Mouse (Mus musculus): Measurements from ENCODE around the gene Tas1r3.
A peak's percentile ranks its signal among the peaks of the same experiment; 100 is the strongest.

Gene Tas1r3

DNA sequence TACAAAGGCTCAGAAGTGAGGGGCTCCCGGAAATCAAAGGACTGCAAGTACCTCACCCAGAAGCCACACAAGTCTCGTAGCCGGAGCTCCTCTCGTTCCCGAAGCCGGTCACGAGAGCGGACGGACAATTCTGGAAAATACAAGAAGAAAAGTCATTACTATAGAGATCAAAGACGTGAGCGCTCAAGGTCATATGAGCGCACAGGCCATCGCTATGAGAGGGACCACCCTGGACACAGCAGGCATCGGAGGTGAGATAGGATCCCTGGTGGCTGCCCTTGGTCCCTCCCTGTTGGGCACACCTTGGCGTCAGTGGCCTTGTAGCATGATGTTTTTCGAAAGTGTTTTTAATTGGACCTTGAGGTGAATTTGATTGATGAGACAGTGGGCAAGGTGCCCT lies 39.7 kb downstream of the Tas1r3 start:
- H3K4me3 ChIP-seq (replicated peaks; ENCODE audit: low read length), result no peak overlapping the region
- no peaks in the 10 kb centered on the region for H3K27me3 ChIP-seq (ENCODE audit: insufficient read depth, low read length)
- peaks cover 35% of the 10 kb centered on the region for H3K4me1 ChIP-seq (replicated peaks; ENCODE audit: low read depth, low read length)
- peaks cover 97% of the 10 kb centered on the region for H3K36me3 ChIP-seq (ENCODE audit: insufficient read depth, low read length)
- TF ChIP-seq POU5F1 (IDR thresholded peaks at IDR 0.05; ENCODE audit: borderline replicate concordance, low read length), result no peak
- no peak for TF ChIP-seq CTCF (conservative IDR thresholded peaks at IDR 0.05; ENCODE audit: low read length)
- no peak for TF ChIP-seq NANOG (IDR thresholded peaks at IDR 0.05; ENCODE audit: borderline replicate concordance, low read length)
- no peaks in the 10 kb centered on the region for H3K9me3 ChIP-seq (ENCODE audit: low read length)

DNA sequence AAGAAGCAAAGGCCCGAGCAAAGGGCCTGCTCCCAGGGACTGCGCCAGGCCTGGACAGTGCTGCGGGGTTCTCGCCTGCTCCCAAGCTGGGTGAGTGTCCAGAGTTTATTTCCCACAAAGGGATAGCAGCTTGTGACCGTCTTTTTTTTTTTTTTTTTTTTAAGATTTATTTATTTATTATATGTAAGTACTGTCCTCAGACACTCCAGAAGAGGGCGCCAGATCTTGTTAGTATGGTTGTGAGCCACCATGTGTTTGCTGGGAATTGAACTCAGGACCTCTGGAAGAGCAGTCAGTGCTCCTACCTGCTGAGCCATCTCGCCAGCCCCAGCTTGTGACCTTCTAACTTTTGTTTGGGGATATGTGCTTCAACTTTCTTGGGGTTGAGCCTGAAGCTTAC lies 42.1 kb downstream of the Tas1r3 start:
- Histone ChIP-seq H3K4me3 (replicated peaks; ENCODE audit: low read length) (no peak overlapping the region), H3K9me3 (ENCODE audit: low read length) (no peaks in the 10 kb centered on the region), H3K36me3 (ENCODE audit: insufficient read depth, low read length) (peaks cover 99% of the 10 kb centered on the region), H3K4me1 (replicated peaks; ENCODE audit: low read depth, low read length) (peaks cover 49% of the 10 kb centered on the region), H3K27me3 (ENCODE audit: insufficient read depth, low read length) (no peaks in the 10 kb centered on the region)
- TF ChIP-seq POU5F1 (IDR thresholded peaks at IDR 0.05; ENCODE audit: borderline replicate concordance, low read length) (no peak), NANOG (IDR thresholded peaks at IDR 0.05; ENCODE audit: borderline replicate concordance, low read length) (no peak), CTCF (conservative IDR thresholded peaks at IDR 0.05; ENCODE audit: low read length) (no peak; the same call in 1 of the 2 replicates)

DNA sequence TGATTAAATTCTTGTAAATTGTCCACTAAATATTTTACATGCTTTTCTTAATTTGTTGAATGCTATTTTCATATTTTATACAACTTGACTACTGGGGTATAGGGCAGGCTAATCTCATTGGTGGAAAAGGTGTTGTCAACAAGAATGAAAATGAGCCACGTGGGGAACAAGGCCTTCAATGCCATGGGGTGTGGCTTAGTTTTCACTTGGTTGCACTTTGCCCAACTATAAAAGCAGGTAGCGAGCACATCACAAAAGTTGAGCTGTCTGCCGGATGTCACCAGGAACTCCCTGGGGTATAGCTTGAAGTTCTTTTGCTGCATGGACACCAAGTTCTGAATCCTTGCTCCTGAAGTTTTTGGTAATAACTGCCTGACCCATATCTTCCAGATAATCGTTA lies 45.6 kb downstream of the Tas1r3 start:
- Histone ChIP-seq H3K36me3 (ENCODE audit: insufficient read depth, low read length) (peaks cover 93% of the 10 kb centered on the region), H3K4me3 (replicated peaks; ENCODE audit: low read length) (no peak overlapping the region), H3K27me3 (ENCODE audit: insufficient read depth, low read length) (no peaks in the 10 kb centered on the region), H3K9me3 (ENCODE audit: low read length) (no peaks in the 10 kb centered on the region), H3K4me1 (replicated peaks; ENCODE audit: low read depth, low read length) (peaks cover 56% of the 10 kb centered on the region)
- TF ChIP-seq CTCF (conservative IDR thresholded peaks at IDR 0.05; ENCODE audit: low read length) (no peak), NANOG (IDR thresholded peaks at IDR 0.05; ENCODE audit: borderline replicate concordance, low read length) (no peak), POU5F1 (IDR thresholded peaks at IDR 0.05; ENCODE audit: borderline replicate concordance, low read length) (no peak)

DNA sequence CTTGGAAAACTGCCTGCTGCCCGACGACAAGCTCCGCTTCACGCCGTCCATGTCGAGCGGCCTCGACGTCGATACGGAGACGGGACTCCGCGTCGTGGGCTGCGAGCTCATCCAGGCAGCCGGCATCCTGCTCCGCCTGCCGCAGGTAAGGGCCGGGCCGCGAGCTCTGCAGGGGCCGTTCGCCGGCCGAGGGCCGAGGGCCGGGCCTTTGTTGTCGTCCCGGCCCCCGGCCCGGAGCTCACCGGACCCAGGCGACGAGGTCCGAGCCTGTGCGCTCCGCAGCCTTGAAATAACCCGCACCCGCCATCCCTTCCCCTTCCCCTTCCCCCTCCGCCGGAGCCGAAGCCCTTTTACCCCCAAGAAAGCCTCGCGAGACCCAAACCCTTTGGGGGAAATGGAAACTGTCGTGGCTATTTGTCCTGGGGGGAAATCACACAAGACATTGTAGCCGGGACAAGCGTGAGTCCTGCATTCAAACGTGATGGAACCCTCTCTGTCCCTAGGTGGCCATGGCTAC lies 50.4 kb downstream of the Tas1r3 start:
- no peaks in the 10 kb centered on the region for H3K9me3 ChIP-seq (ENCODE audit: low read length)
- TF ChIP-seq CTCF (conservative IDR thresholded peaks at IDR 0.05; ENCODE audit: low read length) (no peak), POU5F1 (IDR thresholded peaks at IDR 0.05; ENCODE audit: borderline replicate concordance, low read length) (no peak), NANOG (IDR thresholded peaks at IDR 0.05; ENCODE audit: borderline replicate concordance, low read length) (no peak)
- peaks cover 83% of the 10 kb centered on the region for H3K36me3 ChIP-seq (ENCODE audit: insufficient read depth, low read length)
- no peaks in the 10 kb centered on the region for H3K27me3 ChIP-seq (ENCODE audit: insufficient read depth, low read length)
- peaks cover 58% of the 10 kb centered on the region for H3K4me1 ChIP-seq (replicated peaks; ENCODE audit: low read depth, low read length)
- H3K4me3 ChIP-seq (replicated peaks; ENCODE audit: low read length), result peak overlapping the region; percentile 94

DNA sequence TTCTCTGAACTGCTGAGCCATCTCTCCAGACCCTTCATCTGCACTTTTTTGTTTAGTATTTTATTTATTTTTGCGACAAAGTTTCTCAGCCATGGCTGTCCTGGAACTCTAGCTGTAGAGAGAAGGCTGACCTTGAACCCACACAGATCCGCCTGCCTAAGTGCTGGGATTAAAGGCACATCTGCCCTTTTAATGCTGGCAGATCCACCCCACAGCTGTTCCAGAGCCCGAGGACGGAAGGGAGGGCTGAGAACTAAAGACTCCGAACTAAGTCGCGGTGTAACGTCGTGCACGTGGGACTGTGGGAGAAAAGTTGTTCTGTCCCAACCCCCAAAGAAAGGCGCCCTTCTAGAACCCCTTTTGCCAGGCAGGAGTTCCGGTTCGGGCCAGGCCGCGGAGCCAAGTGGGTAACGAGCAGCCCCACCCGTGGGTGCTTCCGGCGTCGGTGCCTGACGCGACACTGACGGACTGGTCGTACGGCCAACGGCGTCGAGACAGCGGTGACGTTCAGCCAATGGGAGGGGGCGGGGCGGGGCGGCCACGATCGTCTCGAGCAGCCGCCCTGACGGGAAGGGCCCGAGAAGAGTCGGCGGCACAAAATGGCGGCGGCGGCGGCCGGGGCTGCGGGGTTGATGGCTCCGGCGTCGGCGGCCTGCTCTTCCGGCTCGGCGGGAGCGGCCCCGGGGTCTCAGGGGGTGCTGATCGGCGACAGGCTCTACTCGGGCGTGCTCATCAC lies 51.1 kb downstream of the Tas1r3 start, which contains the start of gene Ccnl2:
TSS of gene Ccnl2 (plus strand) at position 561 of the 736 bp plus-strand sequence.
- no peak for TF ChIP-seq CTCF (conservative IDR thresholded peaks at IDR 0.05; ENCODE audit: low read length)
- no peak for TF ChIP-seq NANOG (IDR thresholded peaks at IDR 0.05; ENCODE audit: borderline replicate concordance, low read length)
- TF ChIP-seq POU5F1 (IDR thresholded peaks at IDR 0.05; ENCODE audit: borderline replicate concordance, low read length), result no peak
- H3K9me3 ChIP-seq (ENCODE audit: low read length), result no peaks in the 10 kb centered on the region
- peak within 1 kb of the TSS; percentile 94 for H3K4me3 ChIP-seq (replicated peaks; ENCODE audit: low read length)
- H3K36me3 ChIP-seq (ENCODE audit: insufficient read depth, low read length), result peaks cover 83% of the 10 kb centered on the region
- H3K27me3 ChIP-seq (ENCODE audit: insufficient read depth, low read length), result no peaks in the 10 kb centered on the region
- H3K4me1 ChIP-seq (replicated peaks; ENCODE audit: low read depth, low read length), result peaks cover 52% of the 10 kb centered on the region
